Mouse (Mus musculus) liver, embryonic 15.5 days (tissue): ENCODE results near the gene Cry1. TPM values are rescaled to one million over a fixed set of nuclear protein-coding genes. Genes with fewer than 3 reads are reported as not detected.

Source experiments
- ATAC-seq: fragments of 200-750 bp; cut with Nextera tagmentation; 2 replicates; pipeline ENCODE4 v1.8.0; 2017; ENCODE audit warnings: moderate number of reproducible peaks, mild to moderate bottlenecking, moderate library complexity; ENCODE audit not compliant: insufficient read depth
- H3K27ac ChIP-seq: fragments of 300-500 bp; sonication (generic); replicated peaks from 2 replicates; pipeline ENCODE4 v1.5.1; 2015; ENCODE audit warnings: mild to moderate bottlenecking, inconsistent platforms
- H3K27me3 ChIP-seq: fragments of 300-500 bp; sonication (generic); 2 replicates; pipeline ENCODE4 v1.6.1; 2015; ENCODE audit warnings: mild to moderate bottlenecking, inconsistent platforms
- H3K36me3 ChIP-seq: fragments of 300-500 bp; sonication (generic); replicated peaks from 2 replicates; pipeline ENCODE4 v1.6.1; 2015; ENCODE audit warnings: moderate library complexity, mild to moderate bottlenecking, inconsistent platforms
- H3K4me1 ChIP-seq: fragments of 300-500 bp; sonication (generic); replicated peaks from 2 replicates; pipeline ENCODE4 v1.6.1; 2015; ENCODE audit warnings: inconsistent platforms
- H3K4me2 ChIP-seq: fragments of 300-500 bp; sonication (generic); 2 replicates; pipeline ENCODE4 v1.6.1; 2015; ENCODE audit warnings: moderate library complexity, mild to moderate bottlenecking, inconsistent platforms
- H3K4me3 ChIP-seq: fragments of 300-500 bp; sonication (generic); replicated peaks from 2 replicates; pipeline ENCODE4 v1.5.1; 2015; ENCODE audit warnings: mild to moderate bottlenecking, inconsistent platforms
- H3K9ac ChIP-seq: fragments of 300-500 bp; sonication (generic); 2 replicates; pipeline ENCODE4 v1.6.1; 2015; ENCODE audit warnings: moderate library complexity, mild to moderate bottlenecking, inconsistent platforms
- H3K9me3 ChIP-seq: fragments of 300-500 bp; sonication (generic); replicated peaks from 2 replicates; pipeline ENCODE4 v1.6.1; 2016; ENCODE audit warnings: inconsistent platforms
- WGBS: fragments of 180-500 bp; shearing (Covaris S2); methylation state at CpG from one replicate; pipeline ENCODE4 v1.1.7; 2015; ENCODE audit warnings: mixed read lengths; ENCODE audit not compliant: insufficient replicate concordance; 5-methylcytosine and 5-hydroxymethylcytosine counted together
- polyA plus RNA-seq: library from polyadenylated mRNA; unstranded; fragments of >200 nt; fragmentation: Nextera tagmentation; extraction: Ambion mirVana; gene quantifications from 2 replicates; pipeline ENCODE4 v1.2.1, GENCODE M21; 2015

The Cry1 gene
- polyA plus RNA-seq, 1 experiment from 2014 or later = 6.9 TPM

GRCm38 (mm10) chr10:85103085-85103885 lies 81.6 kb downstream of the Cry1 start:
- WGBS = under 1% methylated on average over 34 of the region's 34 CpGs
- Histone ChIP-seq H3K4me3 (peak overlapping the region; percentile 91), H3K9ac (peak overlapping the region; percentile 93), H3K4me2 (peak overlapping the region; percentile 93), H3K27me3 (no peaks in the 10 kb centered on the region), H3K9me3 (no peaks in the 10 kb centered on the region), H3K36me3 (no peaks in the 10 kb centered on the region), H3K4me1 (peaks cover 29% of the 10 kb centered on the region), H3K27ac (peak overlapping the region; percentile 90)
- peak; percentile 4; the same call in 1 of the 2 replicates for ATAC-seq

- Histone ChIP-seq H3K4me3 (peak within 1 kb of the TSS; percentile 91), H3K9me3 (no peaks in the 10 kb centered on the region), H3K27ac (peak within 1 kb of the TSS; percentile 90), H3K27me3 (no peaks in the 10 kb centered on the region), H3K4me1 (peaks cover 29% of the 10 kb centered on the region), H3K4me2 (peak within 1 kb of the TSS; percentile 93), H3K36me3 (no peaks in the 10 kb centered on the region), H3K9ac (peak within 1 kb of the TSS; percentile 93)
- under 1% methylated on average over 93 of the region's 96 CpGs for WGBS
- ATAC-seq = peak; percentile 93
These were observed 82.4 kb downstream of the Cry1 start, which contains the start of the genes Fhl4 and Tmem263 for GRCm38 (mm10) chr10:85102247-85103084. Fhl4 (minus strand) TSS chr10:85102495. Tmem263 (plus strand) TSS chr10:85102627.

- Histone ChIP-seq H3K4me1 (peaks cover 29% of the 10 kb centered on the region), H3K27me3 (no peaks in the 10 kb centered on the region), H3K4me2 (peak overlapping the region; percentile 93), H3K36me3 (no peaks in the 10 kb centered on the region), H3K4me3 (peak overlapping the region; percentile 91), H3K27ac (peak overlapping the region; percentile 90), H3K9ac (peak overlapping the region; percentile 93), H3K9me3 (no peaks in the 10 kb centered on the region)
- ATAC-seq = peak; percentile 5; the same call in 1 of the 2 replicates
- 0% methylated on average over 10 of the region's 10 CpGs for WGBS
These were observed 83.0 kb downstream of the Cry1 start for GRCm38 (mm10) chr10:85101841-85102240.

Other genes with a start within 250 kb of the Cry1 start
- 0.22 and 0.39 TPM in 2 replicates for gene Fhl4, start 82.6 kb downstream of the Cry1 start, polyA plus RNA-seq
- 16.2 and 16.8 TPM in 2 replicates for gene Tmem263, start 82.4 kb downstream of the Cry1 start, polyA plus RNA-seq
- gene Mterf2, start 57.0 kb downstream of the Cry1 start, polyA plus RNA-seq = 4.2 and 4.9 TPM in 2 replicates
- gene Btbd11, start 201.8 kb upstream of the Cry1 start, polyA plus RNA-seq = 0.35 and 0.51 TPM in 2 replicates